Mouse (Mus musculus) kidney, embryonic 16.5 days (tissue): ENCODE measurements around the gene Arl2bp. TPM values are rescaled to one million over a fixed set of nuclear protein-coding genes. Genes with fewer than 3 reads are reported as not detected.

Experiments
- ATAC-seq: fragments of 200-750 bp; cut with Nextera tagmentation; 2 replicates; pipeline ENCODE4 v1.8.0; 2017; ENCODE audit warnings: moderate TSS enrichment; ENCODE audit not compliant: low FRiP score, low TSS enrichment
- H3K27ac ChIP-seq: fragments of 300-500 bp; sonication (generic); 2 replicates; pipeline ENCODE4 v1.5.1; 2014; ENCODE audit warnings: low read length
- H3K27me3 ChIP-seq: fragments of 300-500 bp; sonication (generic); 2 replicates; pipeline ENCODE4 v1.6.1; 2014; ENCODE audit warnings: low read length, control low read depth, mixed read lengths; ENCODE audit not compliant: insufficient read depth
- H3K36me3 ChIP-seq: fragments of 300-500 bp; sonication (generic); 2 replicates; pipeline ENCODE4 v1.6.1; 2014; ENCODE audit warnings: low read length, control low read depth, mixed read lengths; ENCODE audit not compliant: insufficient read depth
- H3K4me1 ChIP-seq: fragments of 300-500 bp; sonication (generic); 2 replicates; pipeline ENCODE4 v1.6.1; 2014; ENCODE audit warnings: low read length, control low read depth, mixed read lengths; ENCODE audit not compliant: insufficient read depth
- H3K4me2 ChIP-seq: fragments of 300-500 bp; sonication (generic); replicated peaks from 2 replicates; pipeline ENCODE4 v1.6.1; 2014; ENCODE audit warnings: low read depth, low read length
- H3K4me3 ChIP-seq: fragments of 300-500 bp; sonication (generic); 2 replicates; pipeline ENCODE4 v1.5.1; 2014; ENCODE audit warnings: mild to moderate bottlenecking, low read length
- H3K9ac ChIP-seq: fragments of 300-500 bp; sonication (generic); replicated peaks from 2 replicates; pipeline ENCODE4 v1.6.1; 2014; ENCODE audit warnings: low read length
- H3K9me3 ChIP-seq: fragments of 300-500 bp; sonication (generic); 2 replicates; pipeline ENCODE4 v1.6.1; 2016; ENCODE audit warnings: low read length, control low read depth
- WGBS: fragments of 180-500 bp; shearing (Covaris S2); extraction: QIAGEN DNeasy Blood & Tissue Kit; methylation state at CpG from one replicate; pipeline ENCODE4 v1.1.7; 2014; 5-methylcytosine and 5-hydroxymethylcytosine counted together
- polyA plus RNA-seq: library from polyadenylated mRNA; unstranded; fragments of >200 nt; fragmentation: Nextera tagmentation; extraction: Ambion mirVana; gene quantifications from 2 replicates; pipeline ENCODE4 v1.2.1, GENCODE M21; 2015

Gene Arl2bp
- polyA plus RNA-seq, 1 experiment from 2014 or later = 133 TPM

GRCm38 (mm10) chr8:94716841-94717240, 50.4 kb downstream of the Arl2bp start:
- H3K27me3 ChIP-seq = no peaks in the 10 kb centered on the region
- 57% methylated on average over 1 of the region's 1 CpGs for WGBS
- H3K27ac ChIP-seq = peak overlapping the region; percentile 33; the same call in 1 of the 2 replicates
- H3K36me3 ChIP-seq = no peaks in the 10 kb centered on the region
- H3K9ac ChIP-seq = no peak overlapping the region
- no peak overlapping the region for H3K4me2 ChIP-seq
- H3K4me1 ChIP-seq = no peaks in the 10 kb centered on the region
- H3K4me3 ChIP-seq = no peak overlapping the region
- peak; percentile 76; the same call in 1 of the 2 replicates for ATAC-seq
- H3K9me3 ChIP-seq = no peaks in the 10 kb centered on the region

Other genes with a start within 250 kb of the Arl2bp start
- gene Nlrc5, start 232.2 kb upstream of the Arl2bp start, polyA plus RNA-seq = 0.15 TPM in 1 of 2 replicates, not detected in the other
- gene Cpne2, start 133.6 kb upstream of the Arl2bp start, polyA plus RNA-seq = 10.2 and 13.5 TPM in 2 replicates
- 39.1 and 41.4 TPM in 2 replicates for gene Rspry1, start 64.7 kb upstream of the Arl2bp start, polyA plus RNA-seq
- gene Fam192a, start 64.6 kb upstream of the Arl2bp start, polyA plus RNA-seq = 63.2 and 69.2 TPM in 2 replicates
- gene Pllp, start 29.7 kb downstream of the Arl2bp start, polyA plus RNA-seq = 19.6 and 20.8 TPM in 2 replicates
- gene Ccl22, start 79.0 kb downstream of the Arl2bp start, polyA plus RNA-seq = not detected in 2 replicates
- gene Cx3cl1, start 105.4 kb downstream of the Arl2bp start, polyA plus RNA-seq = 12.8 and 14.0 TPM in 2 replicates
- 0.57 TPM in 1 of 2 replicates, not detected in the other for gene Ccl17, start 143.9 kb downstream of the Arl2bp start, polyA plus RNA-seq
- gene Coq9, start 171.7 kb downstream of the Arl2bp start, polyA plus RNA-seq = 100 and 110 TPM in 2 replicates
- 125 and 131 TPM in 2 replicates for gene Ciapin1, start 171.8 kb downstream of the Arl2bp start, polyA plus RNA-seq
- 157 and 179 TPM in 2 replicates for gene Polr2c, start 190.8 kb downstream of the Arl2bp start, polyA plus RNA-seq
- 34.8 and 39.3 TPM in 2 replicates for gene Dok4, start 209.7 kb downstream of the Arl2bp start, polyA plus RNA-seq